Mouse (Mus musculus) right cerebral cortex, adult 18-20 months (tissue): ENCODE results near the gene Prelid1.
A peak's percentile ranks its signal among the peaks of the same experiment; 100 is the strongest.

ENCODE experiments used
- DNase-seq: peaks from one replicate; pipeline ENCODE4 v3.0.0; 2022; ENCODE audit warnings: mixed read lengths

The Prelid1 gene

DNA sequence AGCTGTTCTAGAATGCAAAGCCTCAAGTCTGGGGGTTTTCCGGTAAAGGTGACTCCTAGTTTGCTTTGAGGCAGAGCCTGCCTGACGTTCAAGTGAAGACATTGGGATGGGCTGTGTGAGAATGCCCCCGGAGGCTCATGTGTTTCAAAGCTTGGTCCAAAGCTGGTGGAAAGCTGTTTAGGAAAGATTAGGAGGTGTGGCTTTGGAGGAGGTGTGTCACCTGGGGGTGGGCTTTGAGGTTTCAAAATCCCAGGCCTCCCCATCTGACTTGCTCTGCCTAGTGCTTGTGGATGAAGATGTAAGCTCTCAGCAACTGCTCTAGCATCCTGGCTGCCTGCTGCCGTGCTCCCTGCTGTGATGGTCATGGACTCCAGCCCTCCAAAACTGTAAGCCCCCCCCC, 15.4 kb downstream of the Prelid1 start:
- no peak for DNase-seq

GRCm38 (mm10) chr13:55337341-55337975, 17.2 kb downstream of the Prelid1 start:
- DNase-seq: no peak

- no peak for DNase-seq
Observed at GRCm38 (mm10) chr13:55338131-55339054, 18.1 kb downstream of the Prelid1 start.

DNA sequence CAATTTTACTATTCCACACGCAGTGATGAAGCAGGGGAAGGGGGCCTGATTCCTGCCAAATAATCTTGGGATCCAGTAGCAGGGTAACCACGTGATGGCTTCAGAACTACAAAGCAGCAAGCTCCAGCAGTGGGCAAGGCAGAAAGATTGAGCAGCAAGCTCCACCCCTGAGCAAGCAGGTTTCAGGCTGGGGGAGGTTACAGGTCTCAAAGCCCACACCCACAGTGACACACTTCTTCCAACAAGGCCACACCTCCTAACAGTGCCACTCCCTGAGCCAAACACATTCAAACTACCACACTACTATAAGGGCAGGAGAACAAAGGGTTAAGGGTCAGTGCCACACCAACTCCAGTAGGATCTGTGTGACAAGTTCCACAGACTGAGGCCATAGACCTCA, 19.0 kb downstream of the Prelid1 start:
- DNase-seq: no peak

GRCm38 (mm10) chr13:55342469-55342868, 22.2 kb downstream of the Prelid1 start:
- no peak for DNase-seq

- DNase-seq: peak; percentile 75
Observed at GRCm38 (mm10) chr13:55344286-55344685, 24.0 kb downstream of the Prelid1 start.

DNA sequence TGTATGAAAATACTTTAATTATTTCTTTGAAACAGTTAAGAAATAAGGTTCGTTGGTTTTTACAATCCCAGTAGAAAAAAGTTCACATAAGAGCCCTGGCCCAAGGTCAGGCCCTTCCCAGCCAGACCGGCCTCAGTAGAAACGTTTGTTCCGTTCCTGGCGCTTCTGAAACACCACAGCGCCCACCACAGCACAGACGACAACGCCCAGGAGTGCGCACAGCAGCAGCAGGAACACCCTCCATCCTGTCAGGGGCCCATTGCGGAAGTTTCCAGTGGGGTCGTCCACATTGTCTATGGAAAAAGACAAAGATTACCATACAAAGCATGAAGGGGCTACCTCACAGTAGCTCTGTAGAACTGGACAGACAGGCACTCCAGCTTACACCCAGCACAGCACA, 26.4 kb downstream of the Prelid1 start:
- DNase-seq: no peak

GRCm38 (mm10) chr13:55361145-55361544, 40.8 kb downstream of the Prelid1 start:
- no peak for DNase-seq

- no peak for DNase-seq
Observed at GRCm38 (mm10) chr13:55361974-55362452, 41.7 kb downstream of the Prelid1 start.

GRCm38 (mm10) chr13:55362453-55363060, 42.3 kb downstream of the Prelid1 start, which contains the start of gene Lman2:
Gene Lman2, minus strand, starts transcription at chr13:55362783.
- peak; percentile 99 for DNase-seq

DNA sequence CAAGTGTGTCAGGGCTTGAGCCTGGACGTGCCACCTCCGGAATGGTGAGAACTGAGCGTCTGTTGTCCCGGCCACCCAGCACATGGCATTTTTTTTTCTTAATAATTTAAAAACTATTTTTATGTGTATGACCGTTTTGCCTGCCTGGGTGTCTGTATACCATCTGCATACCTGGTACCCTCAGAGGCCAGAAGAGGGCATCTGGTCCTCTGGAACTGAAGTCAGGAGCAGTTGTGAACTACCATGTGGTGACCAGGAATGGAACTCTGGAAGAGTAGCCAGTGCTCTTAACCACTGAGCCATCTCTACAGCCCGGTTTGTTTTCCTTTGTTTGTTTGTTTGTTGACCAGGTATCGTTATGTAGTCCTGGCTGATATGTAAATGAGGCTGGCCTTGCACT, 48.1 kb downstream of the Prelid1 start:
- no peak for DNase-seq

GRCm38 (mm10) chr13:55369531-55370114, 49.3 kb downstream of the Prelid1 start, which contains the start of gene Rgs14:
Gene Rgs14, plus strand, starts transcription at chr13:55369732.
- DNase-seq: peak; percentile 64

GRCm38 (mm10) chr13:55370234-55370633, 49.9 kb downstream of the Prelid1 start:
- DNase-seq: no peak

DNA sequence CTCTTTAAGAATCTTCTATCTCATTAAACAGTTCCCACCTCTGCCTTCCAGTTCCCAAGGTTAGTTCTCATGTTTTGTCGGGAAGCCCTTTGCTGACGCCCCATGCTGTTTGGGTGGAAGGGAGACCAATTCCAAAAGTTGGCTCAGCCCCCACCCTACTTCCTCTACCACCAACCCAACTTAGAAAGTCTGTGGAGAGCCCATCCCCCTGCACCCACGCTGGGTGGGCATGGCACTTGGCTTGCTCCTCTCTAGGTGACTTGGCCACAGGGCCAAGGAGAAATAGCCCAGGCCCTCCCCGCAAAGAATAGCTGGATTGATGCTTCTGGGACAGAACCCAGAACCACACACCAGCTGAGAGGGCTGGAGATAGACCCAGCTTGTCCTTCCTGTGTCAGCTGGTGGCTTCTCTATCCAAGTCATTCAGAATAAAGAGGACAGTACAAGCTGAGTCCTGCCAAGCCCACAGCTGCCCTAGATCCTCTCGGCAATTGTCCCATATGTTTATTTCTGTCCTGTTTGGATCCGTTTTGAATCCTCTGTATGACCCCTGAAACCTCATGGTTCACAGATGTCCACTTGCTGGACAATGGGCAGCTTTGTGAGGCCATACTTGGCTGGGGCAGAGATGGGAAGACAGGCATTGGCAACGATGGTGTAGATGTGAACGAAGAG, 50.8 kb downstream of the Prelid1 start:
- DNase-seq: peak; percentile 54

DNA sequence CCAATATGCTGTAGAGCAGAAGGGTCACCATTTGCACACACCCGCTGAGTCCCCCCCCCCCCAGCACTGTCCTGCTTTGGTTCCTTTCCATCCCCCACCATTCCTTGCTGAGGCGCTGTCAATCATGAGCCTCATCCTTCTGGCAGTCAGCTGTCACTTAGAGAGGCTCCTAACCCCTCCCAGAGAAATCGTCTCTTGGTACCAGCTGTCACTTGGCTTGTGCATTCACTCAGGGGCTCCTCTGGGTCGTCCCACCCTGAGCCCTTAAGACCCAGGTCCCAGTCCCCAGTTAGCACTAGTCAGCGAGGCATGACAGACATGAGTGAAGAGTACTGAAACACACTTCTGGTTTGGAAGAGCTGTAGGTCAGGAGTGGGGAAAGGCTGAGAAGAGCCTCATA, 51.4 kb downstream of the Prelid1 start:
- no peak for DNase-seq

DNA sequence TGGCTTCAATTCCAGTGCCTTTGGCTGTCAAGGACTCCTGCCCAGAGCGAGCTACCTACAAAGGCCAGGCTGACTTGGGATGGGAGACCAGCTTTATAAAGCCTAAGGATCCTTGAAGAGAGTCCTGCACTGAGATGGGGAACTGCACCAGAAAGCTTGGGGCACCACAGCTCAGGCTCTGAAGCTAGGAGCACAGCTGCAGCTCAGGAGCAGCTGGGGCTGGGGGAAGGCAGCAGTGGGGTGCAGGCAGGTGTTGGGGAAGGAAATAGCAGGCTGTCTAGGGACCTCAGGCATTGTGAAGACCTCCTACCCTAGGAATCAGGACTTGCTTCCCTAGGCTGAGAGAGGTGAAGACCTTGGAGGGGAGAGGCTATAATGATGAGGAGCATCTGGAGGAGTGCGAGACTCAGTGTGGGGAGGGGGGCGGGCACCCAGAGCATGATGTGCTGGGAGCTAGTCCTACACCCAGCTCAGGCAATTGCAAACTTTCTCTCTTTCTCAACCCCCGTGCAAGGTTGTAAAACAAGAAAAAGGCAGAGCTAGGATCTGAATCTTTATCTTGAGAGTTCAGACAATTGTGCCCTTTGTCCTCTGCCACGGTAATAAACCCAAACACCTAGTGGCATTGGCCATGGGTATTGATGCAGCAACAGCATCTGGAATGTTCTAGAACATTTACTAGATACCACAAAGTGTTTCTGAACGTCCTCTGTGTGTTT, 54.1 kb downstream of the Prelid1 start:
- no peak for DNase-seq
